Mouse (Mus musculus) liver, adult 2 months (tissue): ENCODE measurements around the gene Arntl.

Experiments
- CTCF ChIP-seq: fragments of 200-500 bp; IDR thresholded peaks from 2 replicates; pipeline ENCODE4 v1.5.1; 2011; ENCODE audit warnings: low read depth, low read length, control low read depth
- POLR2A ChIP-seq: fragments of 200-500 bp; IDR thresholded peaks from 2 replicates; pipeline ENCODE4 v1.6.1; 2011; ENCODE audit warnings: low read length, control low read depth; ENCODE audit not compliant: insufficient read depth; ENCODE audit errors: extremely low read depth

GRCm38 (mm10) chr7:113195271-113195670 is 12.0 kb upstream of the Arntl start:
- TF ChIP-seq CTCF (no peak), POLR2A (no peak)
